Mouse (Mus musculus): Measurements from ENCODE around the gene E330017A01Rik.

Gene E330017A01Rik

GRCm38 (mm10) chr16:58662287-58662791 lies 23.8 kb upstream of the E330017A01Rik start:
- no peak for DNase-seq (ENCODE audit: low spot score)

- DNase-seq (ENCODE audit: low spot score), result no peak
These were observed 23.3 kb upstream of the E330017A01Rik start for GRCm38 (mm10) chr16:58661826-58662225.

- no peak for DNase-seq (ENCODE audit: low spot score)
These were observed 20.1 kb upstream of the E330017A01Rik start for GRCm38 (mm10) chr16:58658668-58659067.

GRCm38 (mm10) chr16:58656526-58656925 lies 18.0 kb upstream of the E330017A01Rik start:
- no peak for DNase-seq (ENCODE audit: low spot score)

- no peak for DNase-seq (ENCODE audit: low spot score)
These were observed 17.2 kb upstream of the E330017A01Rik start for GRCm38 (mm10) chr16:58655751-58656150.

GRCm38 (mm10) chr16:58649979-58650378 lies 11.4 kb upstream of the E330017A01Rik start:
- no peak for DNase-seq (ENCODE audit: low spot score)

GRCm38 (mm10) chr16:58638016-58638415 lies 523 bp downstream of the E330017A01Rik start:
- DNase-seq (ENCODE audit: low spot score), result no peak

GRCm38 (mm10) chr16:58637448-58637847 lies 1.1 kb downstream of the E330017A01Rik start:
- no peak for DNase-seq (ENCODE audit: low spot score)

- DNase-seq (ENCODE audit: low spot score), result no peak
These were observed 2.7 kb downstream of the E330017A01Rik start for GRCm38 (mm10) chr16:58635866-58636265.

- DNase-seq (ENCODE audit: low spot score), result no peak
These were observed 8.8 kb downstream of the E330017A01Rik start for GRCm38 (mm10) chr16:58629736-58630135.

- DNase-seq (ENCODE audit: low spot score), result no peak
These were observed 9.6 kb downstream of the E330017A01Rik start for GRCm38 (mm10) chr16:58628968-58629367.

- DNase-seq (ENCODE audit: low spot score), result no peak
These were observed 10.2 kb downstream of the E330017A01Rik start for GRCm38 (mm10) chr16:58628336-58628680.

GRCm38 (mm10) chr16:58627597-58628335 lies 10.8 kb downstream of the E330017A01Rik start:
- DNase-seq (ENCODE audit: low spot score), result no peak

- no peak for DNase-seq (ENCODE audit: low spot score)
These were observed 14.6 kb downstream of the E330017A01Rik start for GRCm38 (mm10) chr16:58623944-58624343.

- DNase-seq (ENCODE audit: low spot score), result no peak
These were observed 15.4 kb downstream of the E330017A01Rik start for GRCm38 (mm10) chr16:58623114-58623513.

- DNase-seq (ENCODE audit: low spot score), result no peak
These were observed 16.2 kb downstream of the E330017A01Rik start for GRCm38 (mm10) chr16:58622377-58622776.

GRCm38 (mm10) chr16:58617346-58617745 lies 21.2 kb downstream of the E330017A01Rik start:
- DNase-seq (ENCODE audit: low spot score), result no peak

GRCm38 (mm10) chr16:58616878-58617277 lies 21.7 kb downstream of the E330017A01Rik start, which contains the start of gene Gm813:
Gene Gm813 (minus strand): TSS chr16:58616978.
- no peak for DNase-seq (ENCODE audit: low spot score)

- no peak for DNase-seq (ENCODE audit: low spot score)
These were observed 25.6 kb downstream of the E330017A01Rik start for GRCm38 (mm10) chr16:58612969-58613368.

GRCm38 (mm10) chr16:58607101-58607500 lies 31.4 kb downstream of the E330017A01Rik start:
- no peak for DNase-seq (ENCODE audit: low spot score)

GRCm38 (mm10) chr16:58604680-58605079 lies 33.9 kb downstream of the E330017A01Rik start:
- DNase-seq (ENCODE audit: low spot score), result no peak

GRCm38 (mm10) chr16:58603831-58604230 lies 34.7 kb downstream of the E330017A01Rik start:
- DNase-seq (ENCODE audit: low spot score), result no peak

GRCm38 (mm10) chr16:58600846-58601245 lies 37.7 kb downstream of the E330017A01Rik start:
- no peak for DNase-seq (ENCODE audit: low spot score)

GRCm38 (mm10) chr16:58591299-58591698 lies 47.2 kb downstream of the E330017A01Rik start:
- DNase-seq (ENCODE audit: low spot score), result no peak
